Mouse (Mus musculus) myocyte (in vitro differentiated cells): Measurements from ENCODE around the gene Avpr1b.

ENCODE experiments used
- CEBPB ChIP-seq: IDR thresholded peaks from 2 replicates; pipeline ENCODE4 v1.6.1; 2011; ENCODE audit warnings: mild to moderate bottlenecking, moderate library complexity; ENCODE audit not compliant: poor library complexity, insufficient read depth, severe bottlenecking
- MAX ChIP-seq: IDR thresholded peaks from one replicate; pipeline ENCODE4 v1.6.1; 2011; ENCODE audit warnings: low read depth, mild to moderate bottlenecking, control low read depth
- MYOD1 ChIP-seq, 3 experiments: IDR thresholded peaks; one replicate each; pipeline ENCODE4 v1.6.1; 2011; ENCODE audit warnings: control low read depth in 2 of 3, low read depth in 2 of 3, mild to moderate bottlenecking in 2 of 3, moderate library complexity in 1 of 3; ENCODE audit not compliant: insufficient read length in 2 of 3, control insufficient read depth in 1 of 3
- MYOG ChIP-seq, 3 experiments: IDR thresholded peaks; one replicate each; pipeline ENCODE4 v1.6.1; 2011; ENCODE audit warnings: control low read depth in 2 of 3, low read depth in 2 of 3, mild to moderate bottlenecking in 2 of 3; ENCODE audit not compliant: insufficient read length in 2 of 3, control insufficient read depth in 1 of 3, insufficient read depth in 1 of 3
- POLR2A ChIP-seq: IDR thresholded peaks from one replicate; pipeline ENCODE4 v1.6.1; 2011; ENCODE audit warnings: low read depth, mild to moderate bottlenecking, control low read depth, moderate library complexity; ENCODE audit not compliant: insufficient read length
- POLR2AphosphoS2 ChIP-seq: IDR thresholded peaks from one replicate; pipeline ENCODE4 v1.6.1; 2011; ENCODE audit warnings: low read depth, control low read depth; ENCODE audit not compliant: insufficient read length
- SRF ChIP-seq: IDR thresholded peaks from one replicate; pipeline ENCODE4 v1.6.1; 2011; ENCODE audit warnings: low read depth; ENCODE audit not compliant: control insufficient read depth, insufficient read length
- TCF12 ChIP-seq: IDR thresholded peaks from one replicate; pipeline ENCODE4 v1.6.1; 2011; ENCODE audit warnings: mild to moderate bottlenecking, control low read depth; ENCODE audit not compliant: poor library complexity, insufficient read depth, severe bottlenecking
- TCF3 ChIP-seq: IDR thresholded peaks from one replicate; pipeline ENCODE4 v1.6.1; 2011; ENCODE audit warnings: low read depth, control low read depth; ENCODE audit not compliant: insufficient read length
- USF1 ChIP-seq: IDR thresholded peaks from one replicate; pipeline ENCODE4 v1.6.1; 2011; ENCODE audit warnings: low read depth, mild to moderate bottlenecking, control low read depth, moderate library complexity

DNA sequence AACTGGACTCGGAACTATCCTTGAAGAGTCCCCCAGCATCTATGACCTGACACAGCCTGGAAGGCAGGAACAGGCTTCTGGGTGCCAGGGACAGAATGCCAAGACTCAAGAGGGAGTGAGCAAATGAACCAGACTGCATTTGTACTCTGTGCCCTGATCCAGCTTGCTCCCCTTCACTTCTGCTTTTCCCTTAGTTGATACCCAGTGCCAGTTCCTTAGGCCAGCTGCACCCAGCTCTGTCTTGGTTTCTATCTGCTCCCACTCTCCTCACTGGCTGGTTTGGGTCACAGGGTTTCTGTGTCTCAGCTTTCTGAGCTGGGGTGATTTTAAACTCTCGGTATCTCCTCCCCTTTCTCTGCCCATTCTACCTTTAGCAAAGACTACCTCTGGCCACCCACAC, 7.7 kb downstream of the Avpr1b start:
- TF ChIP-seq POLR2AphosphoS2, result no peak
- no peak for TF ChIP-seq POLR2A
- no peak for TF ChIP-seq MYOD1 (IDR thresholded peaks at IDR 0.05; ENCODE audit: control insufficient read depth in 1 of 3, insufficient read length in 2 of 3, low read depth in 2 of 3)
- no peak for TF ChIP-seq MAX
- no peak for TF ChIP-seq USF1
- no peak for TF ChIP-seq MYOG (IDR thresholded peaks at IDR 0.05; ENCODE audit: control insufficient read depth in 1 of 3, insufficient read depth in 1 of 3, insufficient read length in 2 of 3, low read depth in 2 of 3)
- TF ChIP-seq TCF12, result no peak
- TF ChIP-seq TCF3, result no peak
- no peak for TF ChIP-seq CEBPB
- no peak for TF ChIP-seq SRF
